Comparison of ENCODE assay signal across 8 mouse cellular contexts in genomic region chr13:114387521-114388171, GRCm38 (mm10). TPM values are rescaled to one million over a fixed set of nuclear protein-coding genes. Genes with fewer than 3 reads are reported as not detected.
DNase-seq lines count a peak whose midpoint lies in the region; ATAC-seq lines count a peak whose summit lies in the region.

No protein-coding gene starts in this region.

- peak overlapping the region; percentile 87 for H3K27ac ChIP-seq in hindbrain, embryonic 13.5 days

- no peaks in the 10 kb centered on the region for H3K9me3 ChIP-seq in hindbrain, embryonic 13.5 days

- peak; percentile 92 for ATAC-seq in hindbrain, embryonic 13.5 days (ENCODE audit: low FRiP score)

- peak; percentile 91 for DNase-seq in NIH3T3 (ENCODE audit: low read depth)
- peak; percentile 97 to 99 for DNase-seq in cerebellum, postnatal 10 days
- peak; percentile 80 to 90 for DNase-seq in frontal cortex, postnatal 14 days (ENCODE audit: low spot score in 2 of 2)
- peak; percentile 91 to 99 for DNase-seq in layer of hippocampus, postnatal 25 days (ENCODE audit: extremely low spot score in 1 of 2, low spot score in 1 of 2)
- DNase-seq in lung, postnatal 25 days (ENCODE audit: low spot score): peak; percentile 92
- DNase-seq in retina, embryonic 14.5 days (ENCODE audit: low spot score): peak; percentile 95
- DNase-seq in thymus, postnatal 4 days: peak; percentile 99

- H3K27me3 ChIP-seq in hindbrain, embryonic 13.5 days: no peaks in the 10 kb centered on the region

- peak overlapping the region; percentile 82 for H3K4me2 ChIP-seq in hindbrain, embryonic 13.5 days

- H3K9ac ChIP-seq in hindbrain, embryonic 13.5 days: peak overlapping the region; percentile 80

- under 1% methylated on average over 37 of the region's 37 CpGs for WGBS in hindbrain, embryonic 13.5 days

- H3K36me3 ChIP-seq in hindbrain, embryonic 13.5 days: peaks cover 10% of the 10 kb centered on the region; the same call in 1 of the 2 replicates

- H3K4me3 ChIP-seq in hindbrain, embryonic 13.5 days: peak overlapping the region; percentile 62

- peaks cover 15% of the 10 kb centered on the region for H3K4me1 ChIP-seq in hindbrain, embryonic 13.5 days (replicated peaks)

RNA-seq across cellular contexts. Expression of gene Ndufs4, which starts 0.4 kb away (rescaled TPM):
- polyA plus RNA-seq in hindbrain, embryonic 13.5 days (2015; fragmentation: Nextera tagmentation; extraction: Ambion mirVana): 369 and 382 TPM in 2 replicates
- total RNA-seq in layer of hippocampus, postnatal 25 days (2021): 100 to 1,000 TPM; 135 to 161 TPM

Comparison
In these comparisons a context has a peak if more than half of its experiments do, and no peak if none do; other contexts are left out.
1. Peak in every context shown above with its lines: DNase-seq, ATAC-seq, H3K4me3 ChIP-seq and H3K27ac ChIP-seq.